19 mouse cellular contexts compared by ENCODE assay signal in the genomic region with DNA sequence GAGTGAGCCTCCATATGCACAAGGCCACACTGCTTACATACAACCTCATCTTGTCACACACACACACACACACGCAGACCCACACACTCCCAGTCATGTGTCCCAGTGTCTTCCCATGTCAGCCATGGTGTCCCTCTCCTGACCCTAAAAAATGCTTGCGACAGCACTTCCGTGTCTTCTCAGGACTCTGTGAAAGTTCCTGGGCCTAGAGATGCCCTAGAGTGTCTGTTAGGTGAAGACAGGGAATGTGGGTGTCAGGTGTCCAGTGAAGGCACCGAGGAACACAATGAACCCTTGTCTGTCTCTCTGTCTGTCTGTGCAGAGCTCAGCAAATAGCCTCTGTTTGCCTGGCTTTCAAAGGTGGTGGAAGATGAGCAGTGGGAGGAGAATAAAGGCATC. TPM values are rescaled to one million over a fixed set of nuclear protein-coding genes. Genes with fewer than 3 reads are reported as not detected.
DNase-seq lines count a peak whose midpoint lies in the region; ATAC-seq and TF ChIP-seq lines count a peak whose summit lies in the region.
"Had no signal": no experiment of that assay in that cellular context is flagged by ENCODE, and none has a peak within 500 bp of the region (broad histone marks: within the 10 kb centered on the region; RNA-seq: fewer than 3 reads in every experiment).

No protein-coding gene starts in this region.

- TF ChIP-seq POLR2A in kidney, adult 2 months (IDR thresholded peaks at IDR 0.05; ENCODE audit: low read depth, low read length) = no peak

- no peaks in the 10 kb centered on the region for H3K27me3 ChIP-seq in embryonic facial prominence, embryonic 12.5 days
- peaks cover 14% of the 10 kb centered on the region for H3K27me3 ChIP-seq in embryonic facial prominence, embryonic 10.5 days (replicated peaks; ENCODE audit: low read depth, poor library complexity, severe bottlenecking)
- H3K27me3 ChIP-seq in kidney, adult 2 months (replicated peaks; ENCODE audit: control insufficient read depth, insufficient read depth, low read length) = no peaks in the 10 kb centered on the region
- no peaks in the 10 kb centered on the region for H3K27me3 ChIP-seq in kidney, embryonic 16.5 days (ENCODE audit: insufficient read depth, low read length)
- H3K27me3 ChIP-seq in midbrain, embryonic 12.5 days = peaks cover 22% of the 10 kb centered on the region
- H3K27me3 ChIP-seq in midbrain, embryonic 14.5 days (ENCODE audit: control insufficient read depth, insufficient read depth, low read length) = no peaks in the 10 kb centered on the region
- no peaks in the 10 kb centered on the region; the same call in 1 of the 2 replicates for H3K27me3 ChIP-seq in heart, embryonic 10.5 days (ENCODE audit: insufficient read depth, poor library complexity, severe bottlenecking)
- H3K27me3 ChIP-seq: forebrain, embryonic 13.5 days; heart, embryonic 12.5 days; hindbrain, embryonic 15.5 days had no signal

- peaks cover 3% of the 10 kb centered on the region; the same call in 1 of the 2 replicates for H3K4me1 ChIP-seq in embryonic facial prominence, embryonic 12.5 days
- peaks cover 36% of the 10 kb centered on the region for H3K4me1 ChIP-seq in embryonic facial prominence, embryonic 10.5 days
- H3K4me1 ChIP-seq in kidney, adult 2 months (ENCODE audit: control insufficient read depth, insufficient read depth, low read length) = peaks cover 3% of the 10 kb centered on the region; the same call in 1 of the 2 replicates
- no peaks in the 10 kb centered on the region for H3K4me1 ChIP-seq in kidney, embryonic 16.5 days (ENCODE audit: insufficient read depth, low read length)
- peaks cover 3% of the 10 kb centered on the region for H3K4me1 ChIP-seq in midbrain, embryonic 12.5 days
- H3K4me1 ChIP-seq in midbrain, embryonic 14.5 days (ENCODE audit: control insufficient read depth, insufficient read depth, low read length) = no peaks in the 10 kb centered on the region
- peaks cover 60% of the 10 kb centered on the region for H3K4me1 ChIP-seq in heart, embryonic 10.5 days

- no peak overlapping the region for H3K4me3 ChIP-seq in embryonic facial prominence, embryonic 12.5 days
- no peak overlapping the region for H3K4me3 ChIP-seq in embryonic facial prominence, embryonic 10.5 days
- peak overlapping the region; percentile 61 for H3K4me3 ChIP-seq in kidney, adult 2 months (ENCODE audit: insufficient read depth, low read depth, low read length)
- no peak overlapping the region for H3K4me3 ChIP-seq in kidney, embryonic 16.5 days (ENCODE audit: low read length)
- no peak overlapping the region for H3K4me3 ChIP-seq in midbrain, embryonic 12.5 days
- H3K4me3 ChIP-seq in midbrain, embryonic 14.5 days (replicated peaks; ENCODE audit: low read depth, low read length) = no peak overlapping the region
- no peak overlapping the region for H3K4me3 ChIP-seq in heart, embryonic 10.5 days
- H3K4me3 ChIP-seq: forebrain, embryonic 13.5 days; heart, adult 2 months; heart, embryonic 12.5 days; hindbrain, embryonic 10.5 days; hindbrain, embryonic 15.5 days had no signal

- no peaks in the 10 kb centered on the region for H3K36me3 ChIP-seq in embryonic facial prominence, embryonic 12.5 days
- H3K36me3 ChIP-seq in embryonic facial prominence, embryonic 10.5 days (replicated peaks) = no peaks in the 10 kb centered on the region
- H3K36me3 ChIP-seq in kidney, adult 2 months (ENCODE audit: control insufficient read depth, insufficient read depth, low read length) = no peaks in the 10 kb centered on the region
- H3K36me3 ChIP-seq in kidney, embryonic 16.5 days (ENCODE audit: insufficient read depth, low read length) = no peaks in the 10 kb centered on the region
- H3K36me3 ChIP-seq in midbrain, embryonic 12.5 days = no peaks in the 10 kb centered on the region
- no peaks in the 10 kb centered on the region for H3K36me3 ChIP-seq in midbrain, embryonic 14.5 days (ENCODE audit: control insufficient read depth, insufficient read depth, low read length)
- no peaks in the 10 kb centered on the region for H3K36me3 ChIP-seq in heart, embryonic 10.5 days
- H3K36me3 ChIP-seq: G1E; heart, embryonic 12.5 days; hindbrain, embryonic 10.5 days; hindbrain, embryonic 15.5 days had no signal

- H3K9ac ChIP-seq in embryonic facial prominence, embryonic 12.5 days = peak overlapping the region; percentile 15; the same call in 1 of the 2 replicates
- no peak overlapping the region for H3K9ac ChIP-seq in kidney, embryonic 16.5 days (replicated peaks; ENCODE audit: low read length)
- H3K9ac ChIP-seq in midbrain, embryonic 12.5 days (replicated peaks) = 0 out of 2 replicates have a peak overlapping the region, but pooled peaks have one; percentile 20
- H3K9ac ChIP-seq in midbrain, embryonic 14.5 days (replicated peaks; ENCODE audit: low read length) = no peak overlapping the region
- H3K9ac ChIP-seq: forebrain, embryonic 13.5 days; forebrain, postnatal 0 days; heart, embryonic 12.5 days; hindbrain, embryonic 15.5 days had no signal

- no peak for DNase-seq in embryonic facial prominence, embryonic 10.5 days (ENCODE audit: low spot score)
- DNase-seq in kidney, adult 2 months = peak; percentile 58
- no peak for DNase-seq in midbrain, embryonic 14.5 days
- DNase-seq in heart, embryonic 10.5 days (ENCODE audit: low spot score) = no peak
- DNase-seq: adrenal gland, adult 8-10 months; B cell, adult 2 months; cerebellum, adult 9-10 months; gastrocnemius, postnatal 14 days had no signal

- no peak for ATAC-seq in embryonic facial prominence, embryonic 12.5 days (ENCODE audit: insufficient number of reproducible peaks, insufficient read depth, low FRiP score, low TSS enrichment)
- no peak for ATAC-seq in kidney, embryonic 16.5 days (ENCODE audit: low FRiP score, low TSS enrichment)
- ATAC-seq in midbrain, embryonic 12.5 days (ENCODE audit: low FRiP score, low read depth) = no peak
- ATAC-seq in midbrain, embryonic 14.5 days (ENCODE audit: low FRiP score, low TSS enrichment) = no peak
- ATAC-seq: CD4-positive, CD25-positive, alpha-beta regulatory T cell, adult 4 months; forebrain, embryonic 13.5 days had no signal

- no peak for TF ChIP-seq CTCF in kidney, adult 2 months (conservative IDR thresholded peaks at IDR 0.05; ENCODE audit: insufficient read depth, insufficient read length, low read depth, low read length)

- no peak overlapping the region for H3K4me2 ChIP-seq in embryonic facial prominence, embryonic 12.5 days (replicated peaks)
- no peak overlapping the region for H3K4me2 ChIP-seq in kidney, embryonic 16.5 days (replicated peaks; ENCODE audit: low read depth, low read length)
- no peak overlapping the region for H3K4me2 ChIP-seq in midbrain, embryonic 12.5 days (replicated peaks)
- no peak overlapping the region for H3K4me2 ChIP-seq in midbrain, embryonic 14.5 days (ENCODE audit: low read length)
- H3K4me2 ChIP-seq: forebrain, embryonic 13.5 days; heart, embryonic 12.5 days; hindbrain, embryonic 15.5 days had no signal

- WGBS in embryonic facial prominence, embryonic 12.5 days = 60% methylated on average over 4 of the region's 4 CpGs
- 64% methylated on average over 4 of the region's 4 CpGs for WGBS in embryonic facial prominence, embryonic 10.5 days
- 63% methylated on average over 4 of the region's 4 CpGs for WGBS in kidney, adult 2 months
- WGBS in kidney, embryonic 16.5 days = 89% methylated on average over 4 of the region's 4 CpGs
- 90% methylated on average over 4 of the region's 4 CpGs for WGBS in midbrain, embryonic 12.5 days
- WGBS in midbrain, embryonic 14.5 days = 85% methylated on average over 4 of the region's 4 CpGs
- WGBS in heart, embryonic 10.5 days = 72% methylated on average over 4 of the region's 4 CpGs

- H3K9me3 ChIP-seq in embryonic facial prominence, embryonic 12.5 days = no peaks in the 10 kb centered on the region
- H3K9me3 ChIP-seq in embryonic facial prominence, embryonic 10.5 days = no peaks in the 10 kb centered on the region
- H3K9me3 ChIP-seq in kidney, embryonic 16.5 days (ENCODE audit: low read length) = no peaks in the 10 kb centered on the region
- H3K9me3 ChIP-seq in midbrain, embryonic 12.5 days = no peaks in the 10 kb centered on the region
- H3K9me3 ChIP-seq in midbrain, embryonic 14.5 days (ENCODE audit: control insufficient read depth, low read length) = no peaks in the 10 kb centered on the region
- H3K9me3 ChIP-seq in heart, embryonic 10.5 days = no peaks in the 10 kb centered on the region
- H3K9me3 ChIP-seq: forebrain, embryonic 13.5 days; heart, embryonic 12.5 days; hindbrain, embryonic 10.5 days; hindbrain, embryonic 15.5 days had no signal

- H3K27ac ChIP-seq in embryonic facial prominence, embryonic 12.5 days = no peak overlapping the region
- H3K27ac ChIP-seq in embryonic facial prominence, embryonic 10.5 days (replicated peaks) = no peak overlapping the region
- peak overlapping the region; percentile 90 for H3K27ac ChIP-seq in kidney, adult 2 months (ENCODE audit: insufficient read depth, low read depth, low read length)
- H3K27ac ChIP-seq in kidney, embryonic 16.5 days (ENCODE audit: low read length) = no peak overlapping the region
- no peak overlapping the region for H3K27ac ChIP-seq in midbrain, embryonic 12.5 days (replicated peaks)
- no peak overlapping the region for H3K27ac ChIP-seq in midbrain, embryonic 14.5 days (replicated peaks; ENCODE audit: low read depth, low read length)
- no peak overlapping the region for H3K27ac ChIP-seq in heart, embryonic 10.5 days
- H3K27ac ChIP-seq: forebrain, embryonic 13.5 days; heart, adult 2 months; hindbrain, embryonic 10.5 days; hindbrain, embryonic 15.5 days had no signal

RNA-seq across cellular contexts. Expression of a gene that starts 1.2 kb away (rescaled TPM):
- 20.4 and 20.7 TPM in 2 replicates for polyA plus RNA-seq in embryonic facial prominence, embryonic 12.5 days (2016; fragmentation: Nextera tagmentation; extraction: Ambion mirVana)
- polyA plus RNA-seq in embryonic facial prominence, embryonic 10.5 days (2016; fragmentation: Nextera tagmentation; extraction: Ambion mirVana) = 16.2 and 17.7 TPM in 2 replicates
- 63.6 and 68.4 TPM in 2 replicates for polyA plus RNA-seq in kidney, adult 2 months (2012; rRNA removed)
- polyA plus RNA-seq in kidney, embryonic 16.5 days (2015; fragmentation: Nextera tagmentation; extraction: Ambion mirVana) = 43.4 and 44.1 TPM in 2 replicates
- 11.1 and 13.9 TPM in 2 replicates for polyA plus RNA-seq in midbrain, embryonic 12.5 days (2016; fragmentation: Nextera tagmentation; extraction: Ambion mirVana)
- 19.5 and 19.9 TPM in 2 replicates for polyA plus RNA-seq in midbrain, embryonic 14.5 days (2014; fragmentation: Nextera tagmentation; extraction: Ambion mirVana)
- polyA plus RNA-seq in heart, embryonic 10.5 days (2016; fragmentation: Nextera tagmentation; extraction: Ambion mirVana) = 30.6 and 33.1 TPM in 2 replicates
- polyA plus RNA-seq: G1E had no signal

RNA-seq across cellular contexts. Expression of a gene that starts 49.2 kb away (rescaled TPM):
- 3.9 and 4.1 TPM in 2 replicates for polyA plus RNA-seq in embryonic facial prominence, embryonic 12.5 days (2016; fragmentation: Nextera tagmentation; extraction: Ambion mirVana)
- 5.9 and 6.6 TPM in 2 replicates for polyA plus RNA-seq in embryonic facial prominence, embryonic 10.5 days (2016; fragmentation: Nextera tagmentation; extraction: Ambion mirVana)
- 4.7 and 5.3 TPM in 2 replicates for polyA plus RNA-seq in kidney, adult 2 months (2012; rRNA removed)
- polyA plus RNA-seq in kidney, embryonic 16.5 days (2015; fragmentation: Nextera tagmentation; extraction: Ambion mirVana) = 12.3 and 13.8 TPM in 2 replicates
- 0.69 and 1.4 TPM in 2 replicates for polyA plus RNA-seq in midbrain, embryonic 12.5 days (2016; fragmentation: Nextera tagmentation; extraction: Ambion mirVana)
- polyA plus RNA-seq in midbrain, embryonic 14.5 days (2014; fragmentation: Nextera tagmentation; extraction: Ambion mirVana) = 0.46 TPM in 1 of 2 replicates, not detected in the other
- 4.3 and 6.5 TPM in 2 replicates for polyA plus RNA-seq in heart, embryonic 10.5 days (2016; fragmentation: Nextera tagmentation; extraction: Ambion mirVana)
- polyA plus RNA-seq: CD4-positive, CD25-positive, alpha-beta regulatory T cell, adult 4 months; G1E had no signal

Comparison
In these comparisons a context has a peak if more than half of its experiments do, and no peak if none do; other contexts are left out.
1. H3K9ac ChIP-seq: peak in embryonic facial prominence, embryonic 12.5 days (single experiment) and midbrain, embryonic 12.5 days (single experiment); none in kidney, embryonic 16.5 days (single experiment) and midbrain, embryonic 14.5 days (single experiment).